Mouse (Mus musculus) adrenal gland, adult (tissue): ENCODE data around the gene Defb26.

Source experiments
- DNase-seq, 2 experiments: peaks; one replicate each; pipeline ENCODE4 v3.0.0; 2022 to 2023; ENCODE audit warnings: low spot score in 1 of 2; ENCODE audit not compliant: inconsistent age in 2 of 2

Defb26 gene

GRCm38 (mm10) chr2:152470973-152471372, 40.5 kb downstream of the Defb26 start:
- DNase-seq, result peak; percentile 13 to 83

GRCm38 (mm10) chr2:152464570-152465150, 46.8 kb downstream of the Defb26 start, which contains the start of gene Defb23:
Gene Defb23 (minus strand): TSS chr2:152464620.
- DNase-seq, result no peak

- no peak for DNase-seq
Measured at GRCm38 (mm10) chr2:152459241-152459640, 52.3 kb downstream of the Defb26 start.
